Mouse (Mus musculus): ENCODE results near the gene Cacng6. TPM values are rescaled to one million over a fixed set of nuclear protein-coding genes. Genes with fewer than 3 reads are reported as not detected.

Cacng6 gene
- 100 to 1,000 TPM; 102 to 120 TPM for total RNA-seq (2021)
- long read RNA-seq, experiment 1, transcript Cacng6-201 (3 exons, 868 nt): minor isoform, 23 of 334 reads
- long read RNA-seq, experiment 1, transcript Cacng6-202 (4 exons, 1,977 nt): major isoform, 278 of 334 reads
- long read RNA-seq, experiment 1, partial matches to known transcripts: 1 of 334 reads
- long read RNA-seq, experiment 1, other reads (novel, unspliced or antisense): 32 of 334 reads
- long read RNA-seq, experiment 2, transcript Cacng6-201 (3 exons, 868 nt): minor isoform, 23 of 297 reads
- long read RNA-seq, experiment 2, transcript Cacng6-202 (4 exons, 1,977 nt): major isoform, 236 of 297 reads
- long read RNA-seq, experiment 2, partial matches to known transcripts: 15 of 297 reads
- long read RNA-seq, experiment 2, other reads (novel, unspliced or antisense): 23 of 297 reads

DNA sequence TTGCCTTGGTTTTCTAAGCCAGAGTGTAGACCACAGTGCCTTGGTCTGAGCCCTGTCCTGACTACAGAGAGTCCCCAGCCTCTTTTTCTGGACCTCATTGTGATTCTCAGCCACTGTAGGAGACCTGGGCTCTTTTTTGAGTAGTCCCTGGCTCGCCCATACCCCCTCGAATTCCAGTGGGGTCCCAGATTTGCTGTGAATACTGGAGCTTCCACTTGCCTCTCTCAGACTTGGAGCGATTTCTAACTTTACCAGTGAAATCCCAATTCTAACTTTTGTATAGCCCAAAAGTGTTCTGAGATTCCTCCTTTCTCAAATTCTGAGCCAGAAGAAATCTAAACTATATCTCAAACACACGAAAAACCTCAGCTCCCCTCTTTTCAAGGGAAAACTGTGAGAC lies at the start of gene Cacng6:
TSS of gene Cacng6 (plus strand) at position 301 of the 400 bp plus-strand sequence.
- no peak for TF ChIP-seq CTCF (IDR thresholded peaks at IDR 0.05)
- Histone ChIP-seq H3K4me3 (peak within 1 kb of the TSS; percentile 75), H3K27ac (peak within 1 kb of the TSS; percentile 95)
- no peak for DNase-seq
- intact Hi-C loops (cut with DNase I): no loop called here

DNA sequence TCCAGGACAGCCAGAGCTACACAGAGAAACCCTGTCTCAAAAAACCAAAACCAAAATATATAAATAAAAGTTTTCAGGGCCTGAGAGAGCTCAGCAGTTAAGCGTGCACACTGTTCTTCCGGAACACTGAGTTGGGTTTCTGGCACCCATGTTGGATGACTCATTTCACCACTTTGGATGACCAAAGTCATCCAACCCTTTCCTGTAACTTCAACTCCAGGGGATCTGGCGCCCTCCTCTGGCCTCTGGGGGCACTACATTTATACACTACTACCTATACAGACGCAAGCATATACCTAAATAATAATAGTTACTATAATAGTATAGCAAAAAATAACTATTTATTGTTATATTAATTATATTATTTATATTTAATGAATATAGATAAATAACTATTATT lies 47.2 kb upstream of the Cacng6 start:
- TF ChIP-seq CTCF (IDR thresholded peaks at IDR 0.05): peak; percentile 79
- intact Hi-C loops (cut with DNase I): loop anchor here (5.0 kb wide), 3 partner anchors 45 to 155 kb away; partner anchors contain the start of gene Cacng7
- Histone ChIP-seq H3K4me3 (no peak overlapping the region), H3K27ac (no peak overlapping the region)
- peak; percentile 79 for DNase-seq

DNA sequence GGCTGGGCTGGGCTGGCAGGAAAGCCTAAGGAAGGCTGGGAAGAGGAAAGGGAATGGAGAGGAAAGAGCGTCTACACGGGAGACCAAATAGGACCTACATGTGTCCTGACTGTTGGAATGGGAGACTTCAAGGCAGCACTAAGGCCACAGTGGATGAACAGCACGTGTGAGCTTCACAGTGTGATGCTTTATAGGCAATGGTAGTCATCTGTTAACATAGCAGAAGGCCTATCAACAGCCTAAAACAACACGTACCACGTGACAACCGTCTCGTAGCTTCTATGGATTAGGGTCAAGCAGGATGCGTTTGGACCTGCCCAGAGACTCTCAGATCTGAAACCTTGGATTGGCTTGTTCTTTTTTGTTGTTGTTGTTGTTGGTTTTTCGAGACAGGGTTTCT lies 41.9 kb upstream of the Cacng6 start:
- Histone ChIP-seq H3K27ac (no peak overlapping the region), H3K4me3 (no peak overlapping the region)
- intact Hi-C loops (cut with DNase I): no loop called here
- no peak for TF ChIP-seq CTCF (IDR thresholded peaks at IDR 0.05)
- DNase-seq: no peak

DNA sequence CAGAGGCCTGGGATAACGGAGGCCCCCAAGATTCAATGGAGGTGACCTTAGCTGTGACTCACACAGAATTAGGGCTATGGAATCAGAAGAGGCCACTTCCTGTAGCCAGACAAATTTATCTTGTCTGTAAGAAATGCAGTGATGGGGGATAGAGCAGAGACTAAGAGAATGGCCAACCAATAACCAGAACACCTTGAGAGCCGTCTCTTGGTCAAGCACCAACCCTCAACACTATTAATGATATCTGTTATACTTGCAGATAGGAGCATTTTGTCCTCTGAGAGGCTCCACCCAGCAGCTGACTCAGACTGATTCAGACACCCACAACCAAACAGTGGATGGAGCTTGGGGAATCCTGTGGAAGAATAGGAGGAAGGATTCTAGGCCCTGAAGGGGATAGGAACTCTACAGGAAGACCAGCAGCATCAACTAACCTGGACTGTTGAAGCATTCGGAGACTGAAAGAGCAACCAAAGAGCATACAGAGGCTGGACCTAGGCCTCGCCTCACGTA lies 39.1 kb upstream of the Cacng6 start:
- intact Hi-C loops (cut with DNase I): no loop called here
- TF ChIP-seq CTCF (IDR thresholded peaks at IDR 0.05): no peak
- Histone ChIP-seq H3K4me3 (no peak overlapping the region), H3K27ac (no peak overlapping the region)
- DNase-seq: no peak

DNA sequence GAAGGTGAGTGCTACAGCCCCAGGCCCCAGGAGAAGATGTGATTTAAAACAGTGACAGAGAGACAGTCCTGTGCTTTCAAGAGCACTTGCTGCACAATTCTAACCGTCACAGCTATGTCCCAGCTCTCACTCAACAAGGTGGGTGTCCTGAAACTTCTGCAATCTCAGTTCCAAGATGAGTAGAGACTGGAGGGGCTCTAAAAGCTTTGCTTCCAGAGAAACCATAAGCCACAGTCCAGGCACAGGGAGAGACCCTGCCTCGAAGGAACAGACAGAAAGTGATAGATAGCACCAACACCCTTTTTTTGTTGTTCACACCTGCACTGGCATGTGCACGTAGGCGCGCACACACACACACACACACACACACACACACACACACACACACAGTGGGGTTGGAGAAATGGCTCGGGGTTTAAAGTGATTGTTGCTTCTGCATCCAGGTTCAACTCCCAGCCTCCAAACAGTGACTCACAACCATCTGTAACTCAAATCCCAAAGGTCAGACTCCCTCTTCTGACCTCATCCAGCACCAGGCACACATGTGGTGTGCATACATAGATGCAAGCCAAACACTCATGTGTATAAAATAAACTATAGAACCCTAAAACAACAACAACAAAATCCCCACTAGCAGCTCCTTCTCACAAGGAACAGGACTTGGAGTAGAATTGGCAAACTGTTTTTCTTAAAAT lies 37.8 kb upstream of the Cacng6 start:
- H3K4me3 ChIP-seq: no peak overlapping the region
- no peak for TF ChIP-seq CTCF (IDR thresholded peaks at IDR 0.05)
- no peak overlapping the region for H3K27ac ChIP-seq
- no peak for DNase-seq
- intact Hi-C loops (cut with DNase I): no loop called here

DNA sequence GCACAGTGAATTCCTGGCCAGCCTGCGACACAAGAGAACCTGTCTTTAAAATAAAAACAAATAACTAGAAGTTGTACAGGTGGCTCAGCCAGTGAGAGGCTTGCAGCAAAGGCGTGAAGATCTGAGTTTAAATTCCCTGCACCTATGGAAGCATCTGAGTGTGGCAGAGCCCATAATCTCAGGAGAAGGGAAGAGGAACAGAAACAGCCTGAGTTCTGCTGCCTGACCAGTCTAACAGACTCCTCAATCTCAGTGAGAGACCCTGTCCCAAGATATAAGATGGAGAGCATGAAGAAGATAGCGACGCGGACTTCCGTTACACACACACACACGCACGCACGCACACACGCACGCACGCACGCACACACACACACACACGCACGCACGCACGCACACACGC lies 36.2 kb upstream of the Cacng6 start:
- Histone ChIP-seq H3K4me3 (no peak overlapping the region), H3K27ac (no peak overlapping the region)
- DNase-seq: no peak
- no peak for TF ChIP-seq CTCF (IDR thresholded peaks at IDR 0.05)
- intact Hi-C loops (cut with DNase I): no loop called here

DNA sequence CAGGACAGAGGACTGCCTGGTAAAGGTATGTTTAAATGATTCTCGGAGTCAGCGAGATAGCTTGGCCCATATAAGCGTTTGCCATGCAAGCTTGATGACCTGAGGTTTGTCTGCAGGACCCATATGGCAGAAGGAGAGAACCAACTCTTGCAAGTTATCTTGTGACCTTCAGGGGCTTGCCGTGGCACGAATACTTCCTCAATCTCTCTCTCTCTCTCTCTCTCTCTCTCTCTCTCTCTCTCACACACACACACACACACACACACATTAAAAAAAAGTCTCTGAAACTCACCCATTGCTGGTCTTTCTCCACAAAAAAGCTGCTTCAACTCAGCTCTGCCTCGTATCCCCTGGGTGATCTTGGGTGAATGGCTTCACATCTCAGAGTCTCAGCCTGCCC lies 35.1 kb upstream of the Cacng6 start:
- no peak for TF ChIP-seq CTCF (IDR thresholded peaks at IDR 0.05)
- intact Hi-C loops (cut with DNase I): no loop called here
- Histone ChIP-seq H3K4me3 (no peak overlapping the region), H3K27ac (no peak overlapping the region)
- DNase-seq: no peak

DNA sequence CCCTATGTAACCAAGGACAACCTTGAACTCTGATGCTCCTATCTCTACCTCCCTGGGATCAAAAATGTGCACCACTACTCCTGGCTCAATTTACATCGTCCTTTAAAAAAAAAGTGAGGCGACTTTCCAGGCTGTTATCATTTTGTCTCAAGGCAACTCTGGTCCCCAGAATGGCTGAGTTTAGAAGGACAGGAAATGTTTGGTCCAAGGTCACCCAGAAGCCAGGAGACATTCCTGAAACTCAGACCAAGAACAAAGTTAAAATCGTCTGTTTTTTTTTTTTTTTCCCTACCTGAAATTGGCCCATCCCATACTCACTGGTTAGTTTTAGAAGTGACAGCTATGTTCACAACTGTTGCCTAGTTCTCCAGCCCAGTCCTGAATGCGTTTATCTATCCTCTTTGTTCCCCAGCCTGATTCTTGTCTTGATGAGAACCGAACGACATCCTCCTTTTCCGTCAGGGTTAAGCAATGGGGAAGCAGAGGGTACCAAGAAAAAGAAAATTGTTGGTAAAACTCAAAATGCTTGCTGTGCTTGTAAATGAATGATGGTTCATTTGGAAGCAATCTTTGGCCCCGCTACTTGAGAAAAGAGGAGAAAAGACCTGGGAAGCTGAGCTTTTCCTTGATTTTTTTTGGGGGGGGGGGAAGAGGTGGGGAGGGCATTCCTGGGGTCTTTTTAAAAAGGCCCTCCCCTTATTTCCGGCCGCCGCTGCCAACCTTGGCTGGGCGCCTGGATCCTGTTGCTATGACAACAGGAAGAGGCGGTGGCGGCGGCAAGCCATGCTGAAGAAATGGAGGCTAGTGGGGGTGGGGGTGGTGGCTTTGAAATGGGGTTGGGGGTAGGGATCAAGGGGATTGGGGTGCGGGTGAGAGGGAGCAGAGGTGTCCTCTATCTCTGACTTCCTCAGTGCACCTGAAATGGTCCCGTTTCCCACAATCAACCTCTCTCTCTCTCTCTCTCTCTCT lies 34.3 kb upstream of the Cacng6 start:
- H3K4me3 ChIP-seq: no peak overlapping the region
- intact Hi-C loops (cut with DNase I): no loop called here
- peak; percentile 28 for DNase-seq
- no peak overlapping the region for H3K27ac ChIP-seq
- TF ChIP-seq CTCF (IDR thresholded peaks at IDR 0.05): no peak

DNA sequence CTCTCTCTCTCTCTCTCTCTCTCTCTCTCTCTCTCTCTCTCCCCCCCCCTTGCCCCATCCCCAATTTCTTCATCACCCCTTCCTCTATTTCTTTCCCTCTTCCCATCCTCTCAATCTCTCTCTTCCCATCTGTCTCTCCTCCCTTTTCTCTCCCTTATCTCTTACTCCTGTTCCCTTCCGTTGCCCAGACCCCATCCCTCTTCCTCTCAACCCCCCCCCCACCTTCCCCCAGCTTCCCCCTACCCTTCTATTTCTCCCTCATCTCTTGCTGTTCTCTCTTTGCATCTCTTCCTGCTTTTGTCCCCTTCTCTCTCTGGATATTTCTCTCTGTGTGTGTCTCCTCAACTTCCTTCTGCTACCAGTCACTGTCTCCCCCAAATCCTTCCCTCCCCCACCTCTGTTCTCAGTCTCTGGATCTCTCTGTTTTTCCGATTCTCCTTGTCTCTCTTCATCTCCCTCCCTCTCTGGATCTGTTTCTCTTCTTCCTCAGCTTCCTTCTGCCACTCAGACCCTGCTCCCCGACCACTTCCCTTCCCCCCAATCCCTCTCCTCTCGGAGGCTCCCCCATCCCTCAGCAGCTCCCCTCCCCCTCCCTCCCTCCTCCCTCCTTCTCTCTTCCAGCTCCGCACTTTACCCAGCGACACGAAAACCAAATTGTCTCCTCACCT lies 33.4 kb upstream of the Cacng6 start, which contains the start of gene Cacng8:
TSS of gene Cacng8 (plus strand) at position 271 of the 668 bp plus-strand sequence.
- DNase-seq: no peak
- Histone ChIP-seq H3K27ac (no peak within 1 kb of the TSS), H3K4me3 (no peak within 1 kb of the TSS)
- no peak for TF ChIP-seq CTCF (IDR thresholded peaks at IDR 0.05)
- intact Hi-C loops (cut with DNase I): no loop called here

DNA sequence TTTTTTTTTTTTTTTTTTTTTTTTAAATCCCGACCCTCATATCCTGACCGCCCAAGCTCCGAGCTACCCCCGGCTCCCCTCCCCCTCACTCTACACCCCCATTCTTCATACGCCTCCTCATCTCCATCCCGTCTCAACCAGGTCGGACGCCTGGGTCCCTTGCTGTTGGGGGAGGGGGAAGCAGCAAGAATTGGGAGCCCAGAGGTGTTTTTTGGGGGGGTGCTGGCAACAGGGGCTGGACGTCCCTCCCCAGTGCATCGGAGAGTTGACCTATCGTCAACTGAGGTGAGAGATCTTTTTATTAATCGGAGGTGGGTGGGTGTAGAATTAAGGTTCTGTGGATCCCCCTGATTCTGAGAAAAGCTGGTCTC lies 32.9 kb upstream of the Cacng6 start:
- no peak overlapping the region for H3K27ac ChIP-seq
- DNase-seq: no peak
- intact Hi-C loops (cut with DNase I): no loop called here
- TF ChIP-seq CTCF (IDR thresholded peaks at IDR 0.05): no peak
- no peak overlapping the region for H3K4me3 ChIP-seq

DNA sequence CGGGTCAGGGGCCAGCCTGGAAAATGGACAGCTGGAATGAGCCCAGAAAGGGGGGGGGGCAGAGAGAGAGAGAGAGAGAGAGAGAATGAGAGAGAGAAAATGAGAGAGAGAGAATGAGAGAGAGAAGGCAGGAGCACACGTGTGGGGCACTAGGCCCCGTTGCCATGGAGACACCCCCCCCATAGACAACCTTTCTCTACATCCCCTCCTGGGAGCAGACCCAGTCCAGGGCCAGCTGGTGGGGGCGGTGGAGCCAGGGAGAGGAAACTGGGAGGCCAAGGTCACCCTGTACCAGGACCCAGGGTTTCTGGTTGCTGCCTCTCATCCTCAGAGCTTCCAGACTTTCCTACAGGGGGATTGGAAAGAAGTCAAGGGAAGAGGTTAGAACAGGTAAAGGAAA lies 32.2 kb upstream of the Cacng6 start:
- DNase-seq: no peak
- intact Hi-C loops (cut with DNase I): no loop called here
- Histone ChIP-seq H3K27ac (no peak overlapping the region), H3K4me3 (no peak overlapping the region)
- no peak for TF ChIP-seq CTCF (IDR thresholded peaks at IDR 0.05)

DNA sequence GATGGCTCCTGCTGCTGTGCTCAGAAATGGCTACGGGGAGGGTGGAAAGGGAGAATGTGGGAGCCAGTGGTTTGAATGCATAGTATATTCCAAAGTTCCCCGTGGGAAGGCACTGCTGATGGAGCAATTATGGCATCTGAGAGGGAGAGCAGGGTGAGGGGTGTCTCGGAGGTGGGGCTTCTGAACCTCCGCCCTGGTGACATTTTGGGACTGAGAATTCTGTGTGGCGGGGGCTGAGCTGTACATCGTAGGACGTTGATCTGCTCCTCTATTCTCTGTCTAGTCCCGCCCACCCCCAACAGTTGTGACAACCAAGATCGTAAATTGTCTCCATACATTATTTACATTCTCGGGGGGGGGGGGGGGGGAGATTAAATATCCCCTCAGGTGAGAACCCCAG lies 26.6 kb upstream of the Cacng6 start:
- intact Hi-C loops (cut with DNase I): no loop called here
- no peak for TF ChIP-seq CTCF (IDR thresholded peaks at IDR 0.05)

More for the DNA sequence above, 26.6 kb upstream of the Cacng6 start:
- no peak overlapping the region for H3K27ac ChIP-seq
- DNase-seq: no peak
- H3K4me3 ChIP-seq: no peak overlapping the region

All from gastrocnemius, adult 2 months (tissue).